ENCODE assay signal across 17 mouse cellular contexts in genomic region chr2:158501836-158502812, GRCm38 (mm10). TPM values are rescaled to one million over a fixed set of nuclear protein-coding genes. Genes with fewer than 3 reads are reported as not detected.
DNase-seq lines count a peak whose midpoint lies in the region; ATAC-seq lines count a peak whose summit lies in the region.
"Had no signal": no experiment of that assay in that cellular context is flagged by ENCODE, and none has a peak within 500 bp of the region (broad histone marks: within the 10 kb centered on the region; RNA-seq: fewer than 3 reads in every experiment).

Gene Adig (plus strand): TSS chr2:158502612.

- H3K27ac ChIP-seq in lung, embryonic 16.5 days (ENCODE audit: low read length): peak within 1 kb of the TSS; percentile 46
- H3K27ac ChIP-seq in brown adipose tissue, adult 24 weeks (replicated peaks; ENCODE audit: low read depth, low read length): peak within 1 kb of the TSS; percentile 98
- H3K27ac ChIP-seq in hindbrain, embryonic 12.5 days: no peak within 1 kb of the TSS
- H3K27ac ChIP-seq: limb, embryonic 10.5 days; midbrain, embryonic 12.5 days had no signal

- no peak within 1 kb of the TSS for H3K4me2 ChIP-seq in lung, embryonic 16.5 days (ENCODE audit: low read depth, low read length)
- H3K4me2 ChIP-seq in hindbrain, embryonic 12.5 days (replicated peaks): no peak within 1 kb of the TSS
- H3K4me2 ChIP-seq: heart, embryonic 12.5 days; midbrain, embryonic 12.5 days had no signal

- H3K36me3 ChIP-seq in lung, embryonic 16.5 days (ENCODE audit: control insufficient read depth, insufficient read depth, low read length): peaks cover 3% of the 10 kb centered on the region; the same call in 1 of the 2 replicates
- H3K36me3 ChIP-seq in hindbrain, embryonic 12.5 days: peaks cover 18% of the 10 kb centered on the region; the same call in 1 of the 2 replicates

- no peak within 1 kb of the TSS for H3K4me3 ChIP-seq in lung, embryonic 16.5 days (ENCODE audit: low read length)
- H3K4me3 ChIP-seq in brown adipose tissue, adult 24 weeks (ENCODE audit: insufficient read depth, low read depth, low read length): peak within 1 kb of the TSS; percentile 73
- H3K4me3 ChIP-seq in hindbrain, embryonic 12.5 days: no peak within 1 kb of the TSS
- H3K4me3 ChIP-seq: erythroblast, embryonic 14.5 days; heart, embryonic 12.5 days; limb, embryonic 10.5 days; midbrain, embryonic 12.5 days had no signal

- WGBS in lung, embryonic 16.5 days: 55% methylated on average over 11 of the region's 11 CpGs
- WGBS in hindbrain, embryonic 12.5 days: 78% methylated on average over 11 of the region's 11 CpGs

- intact Hi-C loops in gastrocnemius, postnatal 14 days (cut with DNase I; ENCODE audit: low total_unique reads): no loop called here

- no peaks in the 10 kb centered on the region for H3K9me3 ChIP-seq in lung, embryonic 16.5 days (ENCODE audit: control insufficient read depth, low read length)
- H3K9me3 ChIP-seq in hindbrain, embryonic 12.5 days (replicated peaks): no peaks in the 10 kb centered on the region
- H3K9me3 ChIP-seq: heart, embryonic 12.5 days; limb, embryonic 10.5 days; midbrain, embryonic 12.5 days had no signal

- H3K27me3 ChIP-seq in lung, embryonic 16.5 days (ENCODE audit: control insufficient read depth, insufficient read depth, low read depth, low read length): no peaks in the 10 kb centered on the region
- H3K27me3 ChIP-seq in hindbrain, embryonic 12.5 days: no peaks in the 10 kb centered on the region
- H3K27me3 ChIP-seq: heart, embryonic 12.5 days; midbrain, embryonic 12.5 days had no signal

- no peak within 1 kb of the TSS for H3K9ac ChIP-seq in lung, embryonic 16.5 days (ENCODE audit: low read length)
- H3K9ac ChIP-seq in hindbrain, embryonic 12.5 days: no peak within 1 kb of the TSS
- H3K9ac ChIP-seq: heart, embryonic 12.5 days; midbrain, embryonic 12.5 days had no signal

- H3K4me1 ChIP-seq in lung, embryonic 16.5 days (replicated peaks; ENCODE audit: control insufficient read depth, insufficient read depth, low read length): 0 out of 2 replicates have a peak, but pooled peaks cover 3% of the 10 kb centered on the region
- H3K4me1 ChIP-seq in brown adipose tissue, adult 24 weeks (ENCODE audit: control insufficient read depth, insufficient read depth, insufficient read length, low read length): peaks cover 5% of the 10 kb centered on the region; the same call in 1 of the 2 replicates
- H3K4me1 ChIP-seq in hindbrain, embryonic 12.5 days: no peaks in the 10 kb centered on the region
- H3K4me1 ChIP-seq: heart, embryonic 12.5 days; limb, embryonic 10.5 days; midbrain, embryonic 12.5 days had no signal

- DNase-seq in gastrocnemius, adult 18-20 months (ENCODE audit: low spot score): peak; percentile 15
- no peak for DNase-seq in gastrocnemius, postnatal 14 days
- DNase-seq in lung, postnatal 4 days: no peak
- peak; percentile 25 for DNase-seq in skeletal muscle tissue, adult 2 months (ENCODE audit: low read depth, low spot score)
- DNase-seq in cerebellum, postnatal 10 days: no peak
- DNase-seq: heart, postnatal 4 days; layer of hippocampus, postnatal 36 days; thymus, postnatal 4 days had no signal

- ATAC-seq in lung, embryonic 16.5 days (ENCODE audit: low read depth): peak; percentile 46; the same call in 1 of the 2 replicates
- no peak for ATAC-seq in hindbrain, embryonic 12.5 days (ENCODE audit: low FRiP score)

RNA-seq across cellular contexts. Expression of gene Adig, which starts in this region (rescaled TPM):
- total RNA-seq in gastrocnemius, adult 18-20 months (2021): 1 to 10 TPM; 4.0 to 5.9 TPM
- total RNA-seq in gastrocnemius, postnatal 14 days (2021): under 1 TPM in 1 of 2 experiments, not detected in 1; 0.59 TPM
- polyA plus RNA-seq in lung, embryonic 16.5 days (2015; fragmentation: Nextera tagmentation; extraction: Ambion mirVana): not detected in 2 replicates
- polyA plus RNA-seq in brown adipose tissue, adult 24 weeks (2012; ENCODE audit: insufficient read depth, insufficient read length, missing spikeins): 567 and 679 TPM in 2 replicates
- polyA plus RNA-seq in hindbrain, embryonic 12.5 days (2016; fragmentation: Nextera tagmentation; extraction: Ambion mirVana): not detected in 2 replicates
- total RNA-seq: common myeloid progenitor, adult 5-6 weeks; layer of hippocampus, postnatal 36 days had no signal
- polyA plus RNA-seq: erythroblast, embryonic 14.5 days; heart, embryonic 12.5 days; limb, embryonic 10.5 days; liver, embryonic 16.5 days; midbrain, embryonic 12.5 days had no signal

Comparison
In these comparisons a context has a peak if more than half of its experiments do, and no peak if none do; other contexts are left out.
1. RNA of gene Adig (polyA plus RNA-seq): 567 to 679 TPM in brown adipose tissue, adult 24 weeks; not detected in lung, embryonic 16.5 days and not detected in hindbrain, embryonic 12.5 days; every median in the first group is over 100 times any median in the second.
2. DNase-seq: peak in gastrocnemius, adult 18-20 months (single experiment) and skeletal muscle tissue, adult 2 months (single experiment); none in gastrocnemius, postnatal 14 days (single experiment), lung, postnatal 4 days (0 of 2) and cerebellum, postnatal 10 days (0 of 2).
3. Peak in ATAC-seq and H3K27ac ChIP-seq in lung, embryonic 16.5 days; RNA of the gene not detected or under 1 TPM.